Mouse (Mus musculus): ENCODE measurements around the gene Dnal4. TPM values are rescaled to one million over a fixed set of nuclear protein-coding genes. Genes with fewer than 3 reads are reported as not detected.
"Not testable (repeated sequence)": the region's sequence is repeated elsewhere in the genome, so short reads cannot be mapped to it uniquely, and the experiment has no call there.

Dnal4 gene
- polyA plus RNA-seq (2012; rRNA removed), result 71.5 and 72.4 TPM in 2 replicates

- Histone ChIP-seq H3K4me1 (ENCODE audit: control insufficient read depth, insufficient read depth, low read length) (peaks cover 7% of the 10 kb centered on the region; the same call in 1 of the 2 replicates), H3K4me3 (ENCODE audit: insufficient read depth, low read length) (no peak within 1 kb of the TSS), H3K27ac (ENCODE audit: insufficient read depth, low read length) (no peak within 1 kb of the TSS)
- TF ChIP-seq CTCF (IDR thresholded peaks at IDR 0.05; ENCODE audit: extremely low read depth, insufficient read depth, low read length), result no peak
- TF ChIP-seq POLR2A (IDR thresholded peaks at IDR 0.05; ENCODE audit: extremely low read depth, insufficient read depth, low read length), result no peak
Measured at GRCm38 (mm10) chr15:79777749-79778148, at the start of gene Dnal4. Dnal4 (minus strand) TSS chr15:79777849.

DNA sequence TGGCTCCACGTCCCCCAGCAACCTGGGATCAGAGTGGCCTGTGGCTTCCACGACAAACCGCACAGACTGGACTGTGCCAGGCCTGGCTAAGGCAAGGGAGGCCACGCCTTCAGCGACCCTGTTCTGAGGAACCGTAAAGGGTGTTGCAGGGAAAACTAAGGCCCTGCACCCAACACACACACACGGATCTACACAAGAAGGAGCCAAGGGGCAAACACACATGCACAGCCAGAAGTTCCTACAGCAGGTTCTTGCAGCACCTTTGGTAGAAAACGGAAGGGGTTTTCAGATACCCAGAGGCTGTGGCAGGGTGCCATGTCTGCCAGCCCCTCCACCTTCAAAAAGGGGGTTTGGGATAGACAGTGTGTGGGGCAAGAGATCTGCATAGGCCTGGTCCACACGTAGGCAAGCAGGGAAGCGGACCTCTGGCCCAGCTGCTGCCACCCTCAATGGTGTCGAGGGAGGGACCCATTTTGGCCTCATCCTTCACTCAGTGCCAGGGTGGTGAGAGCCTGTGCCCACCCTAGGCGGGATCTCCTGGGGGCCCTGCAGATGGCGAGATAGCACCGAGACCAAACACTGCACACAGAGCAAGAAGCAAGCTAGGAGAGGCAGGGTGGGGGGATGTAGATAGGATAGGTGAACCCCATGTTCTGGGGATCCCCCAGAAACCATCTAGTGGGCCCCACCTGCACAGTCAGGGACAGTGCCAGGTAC is 49.6 kb upstream of the Dnal4 start:
- no peak overlapping the region for H3K27ac ChIP-seq (ENCODE audit: insufficient read depth, low read length)
- peaks cover 20% of the 10 kb centered on the region for H3K4me1 ChIP-seq (ENCODE audit: control insufficient read depth, insufficient read depth, low read length)
- no peak for TF ChIP-seq CTCF (IDR thresholded peaks at IDR 0.05; ENCODE audit: extremely low read depth, insufficient read depth, low read length)
- TF ChIP-seq POLR2A (IDR thresholded peaks at IDR 0.05; ENCODE audit: extremely low read depth, insufficient read depth, low read length), result 0 out of 2 replicates have a peak, but pooled peaks have one; percentile 16
- no peak overlapping the region for H3K4me3 ChIP-seq (ENCODE audit: insufficient read depth, low read length)

- H3K27ac ChIP-seq (ENCODE audit: insufficient read depth, low read length), result no peak overlapping the region
- TF ChIP-seq POLR2A (IDR thresholded peaks at IDR 0.05; ENCODE audit: extremely low read depth, insufficient read depth, low read length), result 0 out of 2 replicates have a peak, but pooled peaks have one; percentile 10
- TF ChIP-seq CTCF (IDR thresholded peaks at IDR 0.05; ENCODE audit: extremely low read depth, insufficient read depth, low read length), result no peak
Measured at GRCm38 (mm10) chr15:79826221-79826935, 48.7 kb upstream of the Dnal4 start.

DNA sequence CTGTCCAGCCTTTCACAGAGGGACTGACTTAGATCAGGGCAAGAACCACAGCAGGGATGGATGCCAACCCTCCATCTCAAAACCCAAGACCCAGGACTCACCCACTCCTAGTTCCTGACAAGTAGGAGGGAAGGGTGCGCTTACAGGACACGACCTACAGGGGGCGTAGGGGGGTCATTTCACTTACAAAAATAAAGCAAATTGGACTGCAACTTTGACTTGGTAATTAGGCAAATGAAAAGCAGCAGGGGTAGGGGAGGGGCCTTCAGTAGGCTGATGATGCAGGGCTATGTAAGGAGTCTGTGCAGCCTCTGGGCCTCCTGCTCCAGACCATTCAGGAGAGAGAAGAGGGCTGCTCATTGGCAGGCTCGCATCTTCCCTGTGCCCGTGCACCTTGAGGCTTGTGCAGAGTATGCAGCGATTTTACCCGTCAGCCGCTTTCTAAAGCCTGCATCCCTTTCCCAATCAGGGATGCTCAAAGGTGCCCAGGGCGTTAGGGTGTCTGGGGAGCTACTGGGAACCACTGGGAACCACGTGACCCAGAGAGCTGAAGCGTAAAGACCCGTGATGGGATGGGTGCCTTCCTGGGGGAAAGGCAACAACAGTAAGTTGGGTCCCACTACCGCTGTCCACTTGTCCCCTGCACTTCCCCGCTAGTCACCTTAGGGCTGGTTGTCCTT is 47.6 kb upstream of the Dnal4 start:
- H3K27ac ChIP-seq (ENCODE audit: insufficient read depth, low read length), result no peak overlapping the region
- H3K4me3 ChIP-seq (ENCODE audit: insufficient read depth, low read length), result no peak overlapping the region
- peaks cover 16% of the 10 kb centered on the region for H3K4me1 ChIP-seq (ENCODE audit: control insufficient read depth, insufficient read depth, low read length)
- TF ChIP-seq CTCF (IDR thresholded peaks at IDR 0.05; ENCODE audit: extremely low read depth, insufficient read depth, low read length) (peak; percentile 58), POLR2A (IDR thresholded peaks at IDR 0.05; ENCODE audit: extremely low read depth, insufficient read depth, low read length) (no peak)

More at GRCm38 (mm10) chr15:79826221-79826935, 48.7 kb upstream of the Dnal4 start:
- peaks cover 16% of the 10 kb centered on the region for H3K4me1 ChIP-seq (ENCODE audit: control insufficient read depth, insufficient read depth, low read length)
- no peak overlapping the region for H3K4me3 ChIP-seq (ENCODE audit: insufficient read depth, low read length)

DNA sequence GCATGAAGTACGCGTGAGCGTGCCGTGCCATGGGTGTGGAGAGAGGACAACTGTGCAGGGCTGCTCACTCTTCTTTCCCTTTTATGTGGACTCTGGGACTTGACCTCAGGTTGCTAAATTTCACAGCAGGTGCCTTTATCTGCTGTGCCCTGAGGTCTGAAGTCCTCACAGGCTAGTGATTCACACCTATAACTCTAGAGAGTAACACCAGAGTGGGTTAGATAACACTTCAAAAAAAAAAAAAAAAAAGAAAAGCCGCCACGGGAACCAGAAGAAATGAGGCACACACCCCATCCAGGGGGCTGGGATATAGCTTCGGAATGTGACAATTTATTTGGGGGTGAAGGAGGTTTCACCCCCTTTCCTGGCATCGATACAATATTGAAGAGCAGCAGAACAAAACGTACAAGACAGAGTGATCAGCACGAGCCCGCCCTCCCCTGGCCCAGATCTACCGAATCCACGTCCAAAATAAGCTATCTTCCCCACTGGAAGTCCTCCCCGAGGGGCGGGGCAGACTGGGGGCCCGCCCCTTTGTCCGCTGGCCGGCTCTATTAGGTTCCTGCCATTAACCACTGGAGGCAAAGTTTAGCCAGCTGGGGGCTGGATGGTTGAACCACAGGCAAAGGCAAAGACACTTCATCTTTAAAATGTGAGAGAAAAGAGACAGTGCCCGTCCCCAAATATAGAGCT is 46.1 kb upstream of the Dnal4 start:
- TF ChIP-seq CTCF (IDR thresholded peaks at IDR 0.05; ENCODE audit: extremely low read depth, insufficient read depth, low read length), result no peak
- 0 out of 2 replicates have a peak, but pooled peaks have one; percentile 11 for TF ChIP-seq POLR2A (IDR thresholded peaks at IDR 0.05; ENCODE audit: extremely low read depth, insufficient read depth, low read length)
- H3K27ac ChIP-seq (ENCODE audit: insufficient read depth, low read length), result no peak overlapping the region
- H3K4me3 ChIP-seq (ENCODE audit: insufficient read depth, low read length), result no peak overlapping the region
- H3K4me1 ChIP-seq (ENCODE audit: control insufficient read depth, insufficient read depth, low read length), result peaks cover 11% of the 10 kb centered on the region

DNA sequence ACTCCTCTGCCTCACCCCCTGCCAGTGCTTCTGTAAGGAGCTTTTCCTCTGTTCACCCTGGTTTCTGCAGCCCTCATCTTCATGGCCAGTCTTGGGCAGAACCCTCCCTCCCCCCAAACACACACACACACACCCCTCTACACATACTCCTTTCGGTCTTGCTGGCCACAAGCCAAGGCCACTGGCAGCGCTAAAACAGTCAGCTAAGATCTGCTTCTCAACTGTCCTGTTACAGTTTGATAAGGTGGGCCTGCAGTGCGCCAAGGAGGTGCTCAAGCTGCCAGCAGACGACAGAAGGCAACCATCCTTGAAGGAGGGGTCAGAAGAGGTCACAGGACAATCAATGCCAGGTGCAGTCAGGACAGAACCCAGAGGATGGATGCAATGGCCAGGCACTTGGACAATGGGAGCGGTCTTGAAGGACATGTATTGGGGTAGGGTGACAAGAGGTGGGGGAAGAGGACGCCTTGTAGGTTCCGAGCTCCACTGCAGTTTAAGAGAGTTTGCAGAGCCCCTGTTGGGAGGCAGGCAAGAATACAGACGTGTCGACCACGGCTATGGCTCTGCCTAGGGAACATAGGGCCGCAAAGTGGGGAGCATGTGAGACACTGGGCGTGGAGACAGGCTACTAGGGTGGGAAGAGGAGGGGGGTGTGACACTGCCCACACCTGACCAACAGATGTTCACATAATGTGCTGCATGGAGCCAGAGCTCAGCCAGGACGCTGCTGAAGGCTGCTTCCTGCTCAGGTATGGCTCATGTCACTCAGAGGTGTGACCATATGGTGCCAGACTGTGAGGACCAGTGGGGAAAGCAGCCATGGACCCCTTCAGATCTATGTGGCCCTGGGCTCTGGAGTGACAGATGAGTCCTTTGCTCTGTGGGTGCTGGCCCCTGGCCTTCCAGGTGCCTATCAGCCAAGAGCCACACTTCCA is 44.9 kb upstream of the Dnal4 start:
- Histone ChIP-seq H3K27ac (ENCODE audit: insufficient read depth, low read length) (no peak overlapping the region), H3K4me3 (ENCODE audit: insufficient read depth, low read length) (no peak overlapping the region), H3K4me1 (ENCODE audit: control insufficient read depth, insufficient read depth, low read length) (peaks cover 9% of the 10 kb centered on the region)
- TF ChIP-seq POLR2A (IDR thresholded peaks at IDR 0.05; ENCODE audit: extremely low read depth, insufficient read depth, low read length), result peak; percentile 9; the same call in 1 of the 2 replicates
- no peak for TF ChIP-seq CTCF (IDR thresholded peaks at IDR 0.05; ENCODE audit: extremely low read depth, insufficient read depth, low read length)

GRCm38 (mm10) chr15:79818325-79818724 is 40.7 kb upstream of the Dnal4 start:
- no peaks in the 10 kb centered on the region for H3K4me1 ChIP-seq (ENCODE audit: control insufficient read depth, insufficient read depth, low read length)
- H3K27ac ChIP-seq (ENCODE audit: insufficient read depth, low read length), result no peak overlapping the region
- TF ChIP-seq POLR2A (IDR thresholded peaks at IDR 0.05; ENCODE audit: extremely low read depth, insufficient read depth, low read length) (no peak), CTCF (IDR thresholded peaks at IDR 0.05; ENCODE audit: extremely low read depth, insufficient read depth, low read length) (no peak)
- no peak overlapping the region for H3K4me3 ChIP-seq (ENCODE audit: insufficient read depth, low read length)

DNA sequence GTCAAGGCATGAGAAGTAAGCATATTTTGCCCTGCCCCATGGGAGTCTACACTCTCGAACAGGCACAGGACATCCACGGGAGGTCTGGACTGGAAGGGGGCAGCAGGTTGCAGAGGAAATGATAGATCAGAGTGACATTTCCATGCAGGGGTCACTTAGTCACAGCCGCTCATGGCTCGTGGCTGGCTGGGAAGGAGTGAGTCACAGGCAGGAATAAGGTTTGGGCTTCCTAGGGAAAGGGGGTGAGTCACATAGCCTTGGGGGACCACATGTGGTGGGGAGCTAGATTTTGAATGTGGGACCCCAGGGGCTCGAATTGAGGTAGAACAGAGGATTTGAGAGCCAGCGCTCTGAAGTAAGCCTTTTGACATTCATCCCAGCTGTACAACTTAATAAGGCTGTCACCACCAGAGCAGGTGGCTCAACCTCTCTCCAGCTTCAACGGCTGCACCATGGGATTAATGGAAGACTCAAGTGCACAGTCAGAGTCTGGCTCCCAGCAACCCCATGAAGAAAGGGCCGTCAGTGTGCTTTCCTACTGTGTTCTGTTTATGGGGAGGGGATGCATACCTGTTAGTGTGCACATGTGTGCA is 36.1 kb upstream of the Dnal4 start:
- no peak for TF ChIP-seq POLR2A (IDR thresholded peaks at IDR 0.05; ENCODE audit: extremely low read depth, insufficient read depth, low read length)
- TF ChIP-seq CTCF (IDR thresholded peaks at IDR 0.05; ENCODE audit: extremely low read depth, insufficient read depth, low read length), result no peak
- no peaks in the 10 kb centered on the region for H3K4me1 ChIP-seq (ENCODE audit: control insufficient read depth, insufficient read depth, low read length)

DNA sequence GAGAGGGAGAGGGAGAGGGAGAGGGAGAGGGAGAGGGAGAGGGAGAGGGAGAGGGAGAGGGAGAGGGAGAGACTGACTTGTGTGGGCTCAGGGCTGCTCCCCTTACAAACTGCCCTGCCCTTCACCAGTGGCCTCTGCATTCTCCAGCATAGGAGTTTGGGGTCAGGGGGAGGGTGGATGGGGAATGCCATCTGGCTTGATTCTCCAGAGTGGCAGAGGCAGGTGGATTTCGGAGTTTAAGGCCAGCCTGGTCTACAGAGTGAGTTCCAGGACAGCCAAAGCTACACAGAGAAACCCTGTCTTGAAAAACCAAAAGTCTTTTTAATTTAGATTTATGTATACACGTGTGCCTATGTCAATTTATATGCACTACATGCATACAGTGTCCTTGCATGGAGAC is 35.2 kb upstream of the Dnal4 start:
- H3K4me3 ChIP-seq (ENCODE audit: insufficient read depth, low read length); H3K4me1 ChIP-seq (ENCODE audit: control insufficient read depth, insufficient read depth, low read length); H3K27ac ChIP-seq (ENCODE audit: insufficient read depth, low read length): not testable (repeated sequence)

More for the DNA sequence above, 36.1 kb upstream of the Dnal4 start:
- H3K27ac ChIP-seq (ENCODE audit: insufficient read depth, low read length), result no peak overlapping the region
- H3K4me3 ChIP-seq (ENCODE audit: insufficient read depth, low read length), result no peak overlapping the region
